Comparison of ENCODE assay signal across 8 mouse cellular contexts in the genomic region with DNA sequence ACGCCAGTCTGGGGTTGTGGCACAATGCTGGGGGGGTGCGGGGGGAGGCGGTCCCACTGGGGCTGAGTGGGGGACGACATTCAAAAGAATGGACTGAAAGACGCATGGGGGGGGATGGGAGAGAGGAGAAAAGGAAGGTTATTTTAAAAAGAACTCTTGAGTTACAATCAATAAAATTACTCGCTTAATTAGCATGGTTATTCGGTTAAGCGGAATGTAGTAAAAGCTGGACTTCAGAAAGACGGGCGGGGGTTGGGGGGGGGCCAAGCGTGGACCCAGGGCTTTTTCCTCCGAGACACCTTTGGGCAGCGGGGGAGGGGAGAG. TPM values are rescaled to one million over a fixed set of nuclear protein-coding genes. Genes with fewer than 3 reads are reported as not detected.
DNase-seq lines count a peak whose midpoint lies in the region; ATAC-seq and TF ChIP-seq lines count a peak whose summit lies in the region.

No protein-coding gene starts in this region.

- ATAC-seq in heart, embryonic 12.5 days (ENCODE audit: insufficient number of reproducible peaks, low FRiP score), result no peak
- ATAC-seq in forebrain, embryonic 14.5 days, result no peak
- ATAC-seq in liver, embryonic 14.5 days (ENCODE audit: insufficient read depth), result no peak
- no peak for ATAC-seq in erythroid progenitor cell, adult 5-6 weeks (replicated peaks; ENCODE audit: low FRiP score, poor library complexity, severe bottlenecking)

- peak overlapping the region; percentile 86 for H3K27ac ChIP-seq in heart, embryonic 12.5 days (ENCODE audit: poor library complexity, severe bottlenecking)
- peak overlapping the region; percentile 98 for H3K27ac ChIP-seq in forebrain, embryonic 14.5 days (ENCODE audit: low read depth, low read length)
- H3K27ac ChIP-seq in liver, embryonic 14.5 days, result no peak overlapping the region

- no peak for TF ChIP-seq EP300 in liver, embryonic 14.5 days (IDR thresholded peaks at IDR 0.05; ENCODE audit: low read depth)

- H3K4me1 ChIP-seq in heart, embryonic 12.5 days (replicated peaks), result peaks cover 34% of the 10 kb centered on the region
- peaks cover 60% of the 10 kb centered on the region for H3K4me1 ChIP-seq in E14TG2a.4 (replicated peaks; ENCODE audit: low read depth, low read length)
- peaks cover 29% of the 10 kb centered on the region for H3K4me1 ChIP-seq in forebrain, embryonic 14.5 days (ENCODE audit: control insufficient read depth, insufficient read depth, low read length)
- peaks cover 9 to 11% of the 10 kb centered on the region in 2 experiments for H3K4me1 ChIP-seq in liver, embryonic 14.5 days (replicated peaks; ENCODE audit: control insufficient read depth in 2 of 2, insufficient read depth in 2 of 2, low read length in 1 of 2)

- 3% methylated on average over 13 of the region's 13 CpGs for WGBS in heart, embryonic 12.5 days
- WGBS in forebrain, embryonic 14.5 days, result 2% methylated on average over 13 of the region's 13 CpGs
- WGBS in liver, embryonic 14.5 days (ENCODE audit: insufficient replicate concordance), result 3% methylated on average over 13 of the region's 13 CpGs

- DNase-seq in heart, postnatal 14 days, result no peak
- DNase-seq in forebrain, embryonic 14.5 days (ENCODE audit: low spot score), result peak; percentile 82
- DNase-seq in liver, embryonic 14.5 days (ENCODE audit: low read depth in 3 of 3, low spot score in 3 of 3), result no peak
- DNase-seq in right cerebral cortex, postnatal 25 days, result no peak
- no peak for DNase-seq in testis, postnatal 10 days (ENCODE audit: low spot score)

- intact Hi-C loops in heart, postnatal 14 days (cut with DNase I), result loop anchor here (1.0 kb wide), 1 partner anchor 71 kb away; no protein-coding TSS in a partner anchor

- H3K36me3 ChIP-seq in heart, embryonic 12.5 days, result no peaks in the 10 kb centered on the region
- H3K36me3 ChIP-seq in E14TG2a.4 (ENCODE audit: insufficient read depth, low read length), result no peaks in the 10 kb centered on the region
- 0 out of 2 replicates have a peak, but pooled peaks cover 4% of the 10 kb centered on the region for H3K36me3 ChIP-seq in forebrain, embryonic 14.5 days (ENCODE audit: control insufficient read depth, insufficient read depth, low read length)
- no peaks in the 10 kb centered on the region for H3K36me3 ChIP-seq in liver, embryonic 14.5 days (replicated peaks; ENCODE audit: control insufficient read depth, insufficient read depth, low read depth)

- peak overlapping the region; percentile 96 for H3K4me2 ChIP-seq in heart, embryonic 12.5 days
- H3K4me2 ChIP-seq in forebrain, embryonic 14.5 days (ENCODE audit: low read length), result peak overlapping the region; percentile 99
- peak overlapping the region; percentile 71 for H3K4me2 ChIP-seq in liver, embryonic 14.5 days (ENCODE audit: low read depth)

- H3K27me3 ChIP-seq in heart, embryonic 12.5 days (replicated peaks), result no peaks in the 10 kb centered on the region
- peaks cover 24% of the 10 kb centered on the region for H3K27me3 ChIP-seq in E14TG2a.4 (ENCODE audit: insufficient read depth, low read length)
- no peaks in the 10 kb centered on the region for H3K27me3 ChIP-seq in forebrain, embryonic 14.5 days (replicated peaks; ENCODE audit: control insufficient read depth, insufficient read depth, low read length)
- peaks cover 83% of the 10 kb centered on the region for H3K27me3 ChIP-seq in liver, embryonic 14.5 days (ENCODE audit: control insufficient read depth, insufficient read depth, low read length)

- peak overlapping the region; percentile 92 for H3K4me3 ChIP-seq in heart, embryonic 12.5 days
- H3K4me3 ChIP-seq in E14TG2a.4 (replicated peaks; ENCODE audit: low read length), result peak overlapping the region; percentile 92
- H3K4me3 ChIP-seq in forebrain, embryonic 14.5 days (ENCODE audit: low read depth, low read length), result peak overlapping the region; percentile 91
- H3K4me3 ChIP-seq in liver, embryonic 14.5 days (ENCODE audit: insufficient read depth in 1 of 2, low read depth in 2 of 2, low read length in 2 of 2), result peak overlapping the region; percentile 56 to 63

- peak overlapping the region; percentile 99 for H3K9ac ChIP-seq in heart, embryonic 12.5 days
- H3K9ac ChIP-seq in forebrain, embryonic 14.5 days (ENCODE audit: low read length), result peak overlapping the region; percentile 100
- H3K9ac ChIP-seq in liver, embryonic 14.5 days (replicated peaks), result peak overlapping the region; percentile 43; the same call in 1 of the 2 replicates

- no peaks in the 10 kb centered on the region for H3K9me3 ChIP-seq in heart, embryonic 12.5 days (replicated peaks)
- no peaks in the 10 kb centered on the region for H3K9me3 ChIP-seq in E14TG2a.4 (ENCODE audit: low read length)
- no peaks in the 10 kb centered on the region for H3K9me3 ChIP-seq in forebrain, embryonic 14.5 days (replicated peaks; ENCODE audit: control insufficient read depth, low read length)
- H3K9me3 ChIP-seq in liver, embryonic 14.5 days (ENCODE audit: control insufficient read depth, low read length), result no peaks in the 10 kb centered on the region

- TF ChIP-seq CTCF in E14TG2a.4 (conservative IDR thresholded peaks at IDR 0.05; ENCODE audit: low read length), result no peak
- no peak for TF ChIP-seq CTCF in liver, embryonic 14.5 days (IDR thresholded peaks at IDR 0.05; ENCODE audit: low read depth)

RNA-seq across cellular contexts. Expression of a gene that starts 3.3 kb away (rescaled TPM):
- 6.5 and 7.6 TPM in 2 replicates for polyA plus RNA-seq in heart, embryonic 12.5 days (2016; fragmentation: Nextera tagmentation; extraction: Ambion mirVana)
- total RNA-seq in heart, postnatal 14 days (2021), result 10 to 100 TPM in 1 of 2 experiments, 1 to 10 TPM in 1; 7.8 to 10.0 TPM
- polyA plus RNA-seq in forebrain, embryonic 14.5 days (2014; fragmentation: Nextera tagmentation; extraction: Ambion mirVana), result 12.6 and 14.5 TPM in 2 replicates
- polyA plus RNA-seq in liver, embryonic 14.5 days (2012; rRNA removed), result 1.5 and 1.6 TPM in 2 replicates
- polyA plus RNA-seq in liver, embryonic 14.5 days (2014; fragmentation: Nextera tagmentation; extraction: Ambion mirVana), result 0.75 and 1.2 TPM in 2 replicates
- 2.5 and 2.9 TPM in 2 replicates for total RNA-seq in erythroid progenitor cell, adult 5-6 weeks (2015; ENCODE audit: low replicate concordance)
- 1.4 TPM in 2 replicates for total RNA-seq in erythroid progenitor cell, adult 5-6 weeks (2017; ENCODE audit: low replicate concordance)

Comparison
In these comparisons a context has a peak if more than half of its experiments do, and no peak if none do; other contexts are left out.
1. H3K9ac ChIP-seq: peak in every context shown above with its lines; median percentile 100 in forebrain, embryonic 14.5 days; 99 in heart, embryonic 12.5 days; 43 in liver, embryonic 14.5 days.